ENCODE assay signal across 10 mouse cellular contexts in genomic region chr12:71249348-71249747, GRCm38 (mm10).
DNase-seq lines count a peak whose midpoint lies in the region; ATAC-seq and TF ChIP-seq lines count a peak whose summit lies in the region.
"Had no signal": no experiment of that assay in that cellular context is flagged by ENCODE, and none has a peak within 500 bp of the region (broad histone marks: within the 10 kb centered on the region; RNA-seq: fewer than 3 reads in every experiment).

No protein-coding gene starts in this region.

- H3K9ac ChIP-seq in neural tube, embryonic 13.5 days = no peak overlapping the region
- H3K9ac ChIP-seq in limb, embryonic 12.5 days (replicated peaks) = no peak overlapping the region
- H3K9ac ChIP-seq in stomach, postnatal 0 days (ENCODE audit: low read length) = 0 out of 2 replicates have a peak overlapping the region, but pooled peaks have one; percentile 4

- no peak for TF ChIP-seq CTCF in stomach, postnatal 0 days (IDR thresholded peaks at IDR 0.05; ENCODE audit: low read depth)

- DNase-seq in heart, embryonic 10.5 days (ENCODE audit: low spot score) = no peak
- DNase-seq in heart, postnatal 10 days = no peak
- no peak for DNase-seq in neural tube, embryonic 10.5 days (ENCODE audit: extremely low spot score, low spot score)
- no peak for DNase-seq in stomach, postnatal 0 days (ENCODE audit: low spot score)
- no peak for DNase-seq in thymus, adult 18-20 months
- DNase-seq in embryo, embryonic 11 days = no peak
- DNase-seq: kidney, adult 8-10 months had no signal

- 56% methylated on average over 9 of the region's 9 CpGs for WGBS in heart, embryonic 10.5 days
- WGBS in neural tube, embryonic 13.5 days = 41% methylated on average over 9 of the region's 9 CpGs
- 29% methylated on average over 9 of the region's 9 CpGs for WGBS in limb, embryonic 12.5 days
- WGBS in stomach, postnatal 0 days = 22% methylated on average over 9 of the region's 9 CpGs

- H3K9me3 ChIP-seq in heart, embryonic 10.5 days = no peaks in the 10 kb centered on the region
- peaks cover 2% of the 10 kb centered on the region for H3K9me3 ChIP-seq in neural tube, embryonic 13.5 days
- no peaks in the 10 kb centered on the region for H3K9me3 ChIP-seq in limb, embryonic 12.5 days
- no peaks in the 10 kb centered on the region for H3K9me3 ChIP-seq in stomach, postnatal 0 days (ENCODE audit: control insufficient read depth, low read length)

- H3K4me3 ChIP-seq in heart, embryonic 10.5 days = no peak overlapping the region
- H3K4me3 ChIP-seq in neural tube, embryonic 13.5 days = no peak overlapping the region
- H3K4me3 ChIP-seq in limb, embryonic 12.5 days (replicated peaks) = no peak overlapping the region
- peak overlapping the region; percentile 1; the same call in 1 of the 2 replicates for H3K4me3 ChIP-seq in stomach, postnatal 0 days (ENCODE audit: low read depth, low read length)

- H3K27ac ChIP-seq in heart, embryonic 10.5 days = 0 out of 2 replicates have a peak overlapping the region, but pooled peaks have one; percentile 47
- peak overlapping the region; percentile 34 for H3K27ac ChIP-seq in neural tube, embryonic 13.5 days (replicated peaks)
- H3K27ac ChIP-seq in limb, embryonic 12.5 days = peak overlapping the region; percentile 26; the same call in 1 of the 2 replicates
- peak overlapping the region; percentile 9; the same call in 1 of the 2 replicates for H3K27ac ChIP-seq in stomach, postnatal 0 days (replicated peaks)

- no peaks in the 10 kb centered on the region for H3K27me3 ChIP-seq in heart, embryonic 10.5 days (ENCODE audit: insufficient read depth, poor library complexity, severe bottlenecking)
- H3K27me3 ChIP-seq in neural tube, embryonic 13.5 days = no peaks in the 10 kb centered on the region
- no peaks in the 10 kb centered on the region for H3K27me3 ChIP-seq in limb, embryonic 12.5 days
- H3K27me3 ChIP-seq in stomach, postnatal 0 days (ENCODE audit: control insufficient read depth, insufficient read depth, low read length) = no peaks in the 10 kb centered on the region
- H3K27me3 ChIP-seq: Patski had no signal

- 0 out of 2 replicates have a peak overlapping the region, but pooled peaks have one; percentile 4 for H3K4me2 ChIP-seq in neural tube, embryonic 13.5 days
- peak overlapping the region; percentile 31 for H3K4me2 ChIP-seq in limb, embryonic 12.5 days
- H3K4me2 ChIP-seq in stomach, postnatal 0 days (replicated peaks; ENCODE audit: low read depth) = peak overlapping the region; percentile 23; the same call in 1 of the 2 replicates

- ATAC-seq in neural tube, embryonic 13.5 days (ENCODE audit: low read depth) = peak; percentile 40; the same call in 1 of the 2 replicates
- no peak for ATAC-seq in limb, embryonic 12.5 days (ENCODE audit: insufficient number of reproducible peaks, insufficient read depth, low FRiP score, low TSS enrichment, low read depth)
- ATAC-seq in stomach, postnatal 0 days (ENCODE audit: low FRiP score, low TSS enrichment) = no peak
- ATAC-seq: Patski had no signal

- H3K4me1 ChIP-seq in heart, embryonic 10.5 days = peaks cover 32% of the 10 kb centered on the region
- peaks cover 13% of the 10 kb centered on the region for H3K4me1 ChIP-seq in neural tube, embryonic 13.5 days (replicated peaks)
- peaks cover 36% of the 10 kb centered on the region for H3K4me1 ChIP-seq in limb, embryonic 12.5 days (replicated peaks)
- no peaks in the 10 kb centered on the region for H3K4me1 ChIP-seq in stomach, postnatal 0 days (replicated peaks; ENCODE audit: control insufficient read depth, insufficient read depth)

- no peak for TF ChIP-seq EP300 in stomach, postnatal 0 days (optimal IDR thresholded peaks at IDR 0.05)

- intact Hi-C loops in heart, postnatal 10 days (cut with DNase I) = no loop called here

- H3K36me3 ChIP-seq in heart, embryonic 10.5 days = peaks cover 4% of the 10 kb centered on the region
- peaks cover 8% of the 10 kb centered on the region for H3K36me3 ChIP-seq in neural tube, embryonic 13.5 days
- peaks cover 2% of the 10 kb centered on the region for H3K36me3 ChIP-seq in limb, embryonic 12.5 days
- H3K36me3 ChIP-seq in stomach, postnatal 0 days (ENCODE audit: control insufficient read depth, insufficient read depth, low read length) = no peaks in the 10 kb centered on the region
